Mouse (Mus musculus) neural tube, embryonic 11.5 days (tissue): Measurements from ENCODE around the gene Cnksr2. TPM values are rescaled to one million over a fixed set of nuclear protein-coding genes. Genes with fewer than 3 reads are reported as not detected.

Experiments
- ATAC-seq: fragments of 200-750 bp; cut with Nextera tagmentation; 2 replicates; pipeline ENCODE4 v1.8.0; 2017; ENCODE audit warnings: moderate number of reproducible peaks, mild to moderate bottlenecking, moderate TSS enrichment, moderate library complexity; ENCODE audit not compliant: insufficient read depth, low FRiP score, low TSS enrichment
- DNase-seq: peaks from one replicate; pipeline ENCODE4 v3.0.0-alpha.2; 2015; ENCODE audit warnings: low spot score
- H3K27ac ChIP-seq: fragments of 300-500 bp; sonication (generic); 2 replicates; pipeline ENCODE4 v1.5.1; 2014; ENCODE audit warnings: low read depth, mild to moderate bottlenecking, low read length
- H3K27me3 ChIP-seq: fragments of 300-500 bp; sonication (generic); 2 replicates; pipeline ENCODE4 v1.6.1; 2014; ENCODE audit warnings: mild to moderate bottlenecking, low read length, mixed read lengths; ENCODE audit not compliant: control insufficient read depth, insufficient read depth
- H3K36me3 ChIP-seq: fragments of 300-500 bp; sonication (generic); 2 replicates; pipeline ENCODE4 v1.6.1; 2014; ENCODE audit warnings: mild to moderate bottlenecking, low read length, moderate library complexity, mixed read lengths; ENCODE audit not compliant: control insufficient read depth, insufficient read depth
- H3K4me1 ChIP-seq: fragments of 300-500 bp; sonication (generic); 2 replicates; pipeline ENCODE4 v1.6.1; 2014; ENCODE audit warnings: low read length, mixed read lengths; ENCODE audit not compliant: control insufficient read depth, insufficient read depth
- H3K4me2 ChIP-seq: fragments of 300-500 bp; sonication (generic); 2 replicates; pipeline ENCODE4 v1.6.1; 2014; ENCODE audit warnings: low read depth, mild to moderate bottlenecking, moderate library complexity
- H3K4me3 ChIP-seq: fragments of 300-500 bp; sonication (generic); 2 replicates; pipeline ENCODE4 v1.5.1; 2014; ENCODE audit warnings: low read depth, low read length
- H3K9ac ChIP-seq: fragments of 300-500 bp; sonication (generic); 2 replicates; pipeline ENCODE4 v1.6.1; 2014; ENCODE audit warnings: mild to moderate bottlenecking, low read length
- H3K9me3 ChIP-seq: fragments of 300-500 bp; sonication (generic); 2 replicates; pipeline ENCODE4 v1.6.1; 2016; ENCODE audit warnings: low read length; ENCODE audit not compliant: control insufficient read depth
- WGBS: fragments of 180-500 bp; shearing (Covaris S2); extraction: QIAGEN DNeasy Blood & Tissue Kit; methylation state at CpG from one replicate; pipeline ENCODE4 v1.1.7; 2014; 5-methylcytosine and 5-hydroxymethylcytosine counted together
- polyA plus RNA-seq: library from polyadenylated mRNA; unstranded; fragments of >200 nt; fragmentation: Nextera tagmentation; extraction: Ambion mirVana; gene quantifications from 2 replicates; pipeline ENCODE4 v1.2.1, GENCODE M21; 2014

Cnksr2 gene
- polyA plus RNA-seq = 5.4 and 5.6 TPM in 2 replicates

GRCm38 (mm10) chrX:158043057-158043843 is at the start of gene Cnksr2:
Gene Cnksr2, minus strand, starts transcription at chrX:158043294.
- H3K27me3 ChIP-seq = no peaks in the 10 kb centered on the region
- peak within 1 kb of the TSS; percentile 49 for H3K4me2 ChIP-seq
- H3K9ac ChIP-seq = peak within 1 kb of the TSS; percentile 69
- peak within 1 kb of the TSS; percentile 67 for H3K27ac ChIP-seq
- no peaks in the 10 kb centered on the region for H3K36me3 ChIP-seq
- DNase-seq = peak; percentile 65
- H3K9me3 ChIP-seq = no peaks in the 10 kb centered on the region
- peak; percentile 74 for ATAC-seq
- peak within 1 kb of the TSS; percentile 59 for H3K4me3 ChIP-seq
- 9% methylated on average over 50 of the region's 99 CpGs for WGBS
- no peaks in the 10 kb centered on the region for H3K4me1 ChIP-seq

DNA sequence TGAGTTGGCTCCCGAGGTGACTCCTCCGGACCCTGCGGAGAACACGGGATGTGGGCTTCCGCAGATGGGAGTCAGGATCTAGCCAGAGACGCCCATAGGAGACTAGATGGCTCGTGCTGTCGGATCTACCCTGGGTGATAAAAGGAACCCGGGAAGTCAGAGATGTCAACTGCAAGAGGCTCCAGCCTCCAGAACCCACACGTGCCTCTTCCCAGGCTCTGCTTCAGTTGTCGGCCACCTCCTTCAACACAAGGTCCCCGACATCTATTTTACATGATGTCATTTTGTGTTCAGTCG is 698 bp upstream of the Cnksr2 start:
- Histone ChIP-seq H3K36me3 (no peaks in the 10 kb centered on the region), H3K27ac (no peak overlapping the region), H3K4me2 (peak overlapping the region; percentile 49), H3K9ac (no peak overlapping the region), H3K4me3 (peak overlapping the region; percentile 59), H3K27me3 (no peaks in the 10 kb centered on the region), H3K9me3 (no peaks in the 10 kb centered on the region), H3K4me1 (no peaks in the 10 kb centered on the region)
- no peak for DNase-seq
- 22% methylated on average over 13 of the region's 13 CpGs for WGBS
- ATAC-seq = no peak; the same call in 1 of the 2 replicates

DNA sequence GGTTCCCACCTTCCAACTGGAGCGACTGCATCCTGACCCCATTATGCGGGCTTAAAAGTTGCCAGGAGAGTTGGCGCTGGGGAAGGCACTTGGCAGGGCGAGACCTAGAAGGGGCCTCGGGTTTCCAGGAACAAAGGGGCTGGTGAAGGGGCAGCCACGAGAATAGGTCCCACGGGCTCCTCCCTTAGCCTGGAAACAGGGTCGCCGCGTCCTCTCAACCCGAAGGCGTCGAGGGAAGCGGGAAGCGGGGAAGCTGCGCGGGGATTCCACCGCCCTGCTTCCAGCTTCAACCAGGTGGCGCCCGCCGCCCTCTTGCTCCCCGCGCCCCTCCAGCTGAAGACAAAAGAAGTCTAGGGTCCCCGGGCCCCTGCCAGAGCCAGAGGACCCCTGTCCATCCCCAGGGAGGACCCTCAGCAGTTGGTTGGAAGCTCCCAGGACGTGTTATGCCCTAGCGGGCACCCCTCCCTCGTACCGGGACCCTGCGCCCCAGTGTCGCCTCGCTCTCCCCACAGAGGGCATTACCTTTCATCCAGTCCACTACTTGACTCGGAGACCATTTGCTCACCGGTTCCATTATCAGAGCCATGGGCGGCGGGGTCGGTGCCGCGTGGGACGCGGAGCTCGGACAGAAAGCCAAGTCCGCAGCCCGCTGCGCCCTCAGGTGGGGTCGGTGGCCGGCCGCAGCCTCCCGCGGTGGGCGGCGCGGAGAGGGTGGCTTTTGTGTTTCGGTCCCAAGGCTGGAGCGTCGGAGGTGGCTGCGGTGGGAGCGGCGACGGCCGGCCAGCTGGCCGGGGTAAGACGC is 638 bp downstream of the Cnksr2 start:
- H3K27me3 ChIP-seq = no peaks in the 10 kb centered on the region
- peak overlapping the region; percentile 49 for H3K4me2 ChIP-seq
- 16% methylated on average over 48 of the region's 62 CpGs for WGBS
- DNase-seq (peak; percentile 47), ATAC-seq (peak; percentile 58)
- peak overlapping the region; percentile 67 for H3K27ac ChIP-seq
- H3K9ac ChIP-seq = peak overlapping the region; percentile 69
- no peaks in the 10 kb centered on the region for H3K36me3 ChIP-seq
- H3K4me3 ChIP-seq = peak overlapping the region; percentile 59
- H3K9me3 ChIP-seq = no peaks in the 10 kb centered on the region
- H3K4me1 ChIP-seq = no peaks in the 10 kb centered on the region

- Histone ChIP-seq H3K4me2 (peak overlapping the region; percentile 49), H3K36me3 (no peaks in the 10 kb centered on the region), H3K4me3 (peak overlapping the region; percentile 59), H3K27me3 (no peaks in the 10 kb centered on the region), H3K9me3 (no peaks in the 10 kb centered on the region), H3K27ac (no peak overlapping the region), H3K9ac (peak overlapping the region; percentile 69), H3K4me1 (no peaks in the 10 kb centered on the region)
- DNase-seq (peak; percentile 25), ATAC-seq (no peak)
- WGBS = 35% methylated on average over 7 of the region's 7 CpGs
These were observed 1.4 kb downstream of the Cnksr2 start for GRCm38 (mm10) chrX:158041703-158042102.

GRCm38 (mm10) chrX:157951698-157952097 is 91.4 kb downstream of the Cnksr2 start:
- DNase-seq (no peak), ATAC-seq (no peak)
- no peak overlapping the region for H3K27ac ChIP-seq

GRCm38 (mm10) chrX:157949256-157949655 is 93.8 kb downstream of the Cnksr2 start:
- no peak for DNase-seq
- H3K4me2 ChIP-seq = no peak overlapping the region
- no peaks in the 10 kb centered on the region for H3K27me3 ChIP-seq
- no peak for ATAC-seq
- no peaks in the 10 kb centered on the region for H3K9me3 ChIP-seq
- H3K9ac ChIP-seq = no peak overlapping the region
- no peak overlapping the region for H3K27ac ChIP-seq
- WGBS = 73% methylated on average over 1 of the region's 1 CpGs
- no peak overlapping the region for H3K4me3 ChIP-seq
- H3K4me1 ChIP-seq = no peaks in the 10 kb centered on the region
- no peaks in the 10 kb centered on the region for H3K36me3 ChIP-seq

More at GRCm38 (mm10) chrX:157951698-157952097, 91.4 kb downstream of the Cnksr2 start:
- H3K4me2 ChIP-seq = no peak overlapping the region
- no peaks in the 10 kb centered on the region for H3K4me1 ChIP-seq
- H3K9ac ChIP-seq = no peak overlapping the region
- H3K27me3 ChIP-seq = no peaks in the 10 kb centered on the region
- no peaks in the 10 kb centered on the region for H3K9me3 ChIP-seq
- no peak overlapping the region for H3K4me3 ChIP-seq
- H3K36me3 ChIP-seq = no peaks in the 10 kb centered on the region

DNA sequence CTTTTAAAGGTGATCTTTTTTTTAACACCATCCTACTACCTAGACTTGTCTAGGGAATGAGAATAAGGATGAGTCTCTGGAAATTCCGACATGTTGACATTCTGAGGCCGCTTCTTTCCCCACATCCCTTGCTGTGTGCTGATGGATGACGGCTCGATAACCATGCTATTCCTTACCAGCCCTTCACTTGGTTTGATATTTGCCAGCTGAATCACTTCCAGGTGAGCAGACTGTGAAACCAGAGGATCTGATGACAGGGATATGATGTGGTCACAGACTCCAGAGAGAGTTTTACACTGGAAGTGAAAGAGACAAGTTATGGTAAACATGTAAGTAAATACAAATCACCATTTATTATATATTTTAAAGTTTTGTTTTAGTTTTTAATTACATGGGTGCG is 98.0 kb downstream of the Cnksr2 start:
- DNase-seq (no peak), ATAC-seq (no peak)
- H3K9me3 ChIP-seq = no peaks in the 10 kb centered on the region
- H3K4me1 ChIP-seq = no peaks in the 10 kb centered on the region
- WGBS = 78% methylated on average over 5 of the region's 5 CpGs
- H3K27me3 ChIP-seq = no peaks in the 10 kb centered on the region
- H3K4me3 ChIP-seq = no peak overlapping the region
- H3K27ac ChIP-seq = no peak overlapping the region
- no peaks in the 10 kb centered on the region for H3K36me3 ChIP-seq
- H3K9ac ChIP-seq = no peak overlapping the region
- H3K4me2 ChIP-seq = no peak overlapping the region

GRCm38 (mm10) chrX:157936611-157937010 is 106.5 kb downstream of the Cnksr2 start:
- Histone ChIP-seq H3K27me3 (no peaks in the 10 kb centered on the region), H3K4me3 (no peak overlapping the region), H3K4me2 (no peak overlapping the region), H3K27ac (no peak overlapping the region), H3K36me3 (no peaks in the 10 kb centered on the region), H3K4me1 (no peaks in the 10 kb centered on the region), H3K9ac (no peak overlapping the region), H3K9me3 (no peaks in the 10 kb centered on the region)
- WGBS = 94% methylated on average over 1 of the region's 1 CpGs
- DNase-seq (no peak), ATAC-seq (no peak)
